Mouse (Mus musculus) MN1 (cell line): Measurements from ENCODE around the gene Fam32a.
A peak's percentile ranks its signal among the peaks of the same experiment; 100 is the strongest.

Experiments used
- DNase-seq: peaks from one replicate; pipeline ENCODE4 v3.0.0-alpha.2; 2016; ENCODE audit warnings: low spot score

Gene Fam32a

GRCm38 (mm10) chr8:72219541-72220363 lies at the start of gene Fam32a:
Gene Fam32a (plus strand): TSS chr8:72219730.
- DNase-seq = peak; percentile 99

- peak; percentile 83 for DNase-seq
Measured at GRCm38 (mm10) chr8:72177346-72177925, 42.1 kb upstream of the Fam32a start.

DNA sequence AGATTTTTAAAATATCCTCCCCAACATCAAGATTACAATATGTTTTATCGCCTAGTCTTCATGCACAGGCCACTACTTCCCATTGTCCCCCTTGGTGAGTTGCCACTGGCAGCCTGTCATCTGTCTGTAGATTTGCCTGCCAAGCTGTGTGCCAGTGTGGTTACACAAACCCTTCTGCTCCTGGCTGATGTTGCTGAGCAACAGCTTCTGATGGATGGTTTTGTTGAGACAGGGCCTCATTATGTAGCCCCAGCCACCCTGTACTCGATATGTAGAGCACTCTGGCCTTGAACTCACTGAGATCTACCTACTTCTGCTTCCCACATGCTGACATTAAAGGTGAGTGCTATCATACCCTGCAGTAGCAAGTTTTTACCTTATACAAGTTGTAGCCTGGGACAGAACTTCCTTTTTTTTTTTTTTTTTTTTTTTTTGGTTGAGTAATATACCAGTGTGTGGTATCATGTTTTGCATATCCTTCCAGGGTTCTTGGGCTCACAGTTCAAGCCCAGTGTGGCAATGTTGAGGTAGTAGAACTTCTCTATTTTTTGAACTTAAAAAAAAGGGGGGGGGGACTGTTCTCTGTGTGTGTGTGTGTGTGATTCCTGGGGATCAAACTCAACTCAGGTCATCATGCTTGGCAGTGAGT lies 35.9 kb upstream of the Fam32a start:
- DNase-seq = no peak

DNA sequence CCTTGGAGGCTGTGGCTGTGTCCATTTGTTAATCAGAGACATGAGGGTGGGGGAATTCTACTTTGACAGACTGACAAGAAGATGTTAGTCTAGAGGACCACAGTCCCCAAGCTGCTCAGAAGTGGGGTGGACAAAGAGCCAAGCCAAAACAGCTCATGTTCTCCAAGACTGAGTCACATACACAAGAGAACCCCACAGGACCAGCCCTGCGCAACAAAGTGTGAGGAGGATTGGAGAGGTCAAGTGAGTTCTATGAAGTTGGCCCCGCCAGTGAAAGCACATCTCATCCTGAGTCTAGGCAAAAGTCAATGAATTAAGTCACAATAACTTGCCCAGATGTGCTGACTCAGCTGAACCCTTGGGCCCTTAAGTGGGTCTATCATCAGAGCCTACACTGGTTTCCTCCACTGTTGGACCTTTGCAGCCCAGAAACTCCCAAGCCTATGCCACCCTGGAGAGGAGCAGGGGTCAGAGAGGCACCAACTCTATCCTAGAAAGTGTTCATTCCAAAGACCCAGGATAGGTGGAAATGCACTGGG lies 31.7 kb upstream of the Fam32a start:
- DNase-seq = no peak

GRCm38 (mm10) chr8:72189417-72190214 lies 29.9 kb upstream of the Fam32a start, which contains the start of gene Hsh2d:
Gene Hsh2d (plus strand): TSS chr8:72189638.
- no peak for DNase-seq

DNA sequence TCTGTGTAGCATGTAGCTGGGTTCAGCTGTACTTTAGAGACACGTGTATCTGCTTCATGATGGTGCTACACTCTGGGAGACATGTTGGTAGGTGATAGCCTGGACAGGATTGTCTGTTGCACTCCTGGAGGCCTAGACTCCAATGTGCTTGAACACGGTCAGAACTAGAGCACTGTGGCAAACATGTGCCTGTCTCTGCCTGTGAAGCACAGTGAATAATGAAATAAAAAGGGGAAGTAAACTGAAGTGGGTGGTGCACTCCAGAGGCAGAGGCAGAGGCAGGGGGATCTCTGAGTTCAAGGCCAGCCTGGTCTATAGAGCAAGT lies 29.4 kb upstream of the Fam32a start:
- DNase-seq = no peak

DNA sequence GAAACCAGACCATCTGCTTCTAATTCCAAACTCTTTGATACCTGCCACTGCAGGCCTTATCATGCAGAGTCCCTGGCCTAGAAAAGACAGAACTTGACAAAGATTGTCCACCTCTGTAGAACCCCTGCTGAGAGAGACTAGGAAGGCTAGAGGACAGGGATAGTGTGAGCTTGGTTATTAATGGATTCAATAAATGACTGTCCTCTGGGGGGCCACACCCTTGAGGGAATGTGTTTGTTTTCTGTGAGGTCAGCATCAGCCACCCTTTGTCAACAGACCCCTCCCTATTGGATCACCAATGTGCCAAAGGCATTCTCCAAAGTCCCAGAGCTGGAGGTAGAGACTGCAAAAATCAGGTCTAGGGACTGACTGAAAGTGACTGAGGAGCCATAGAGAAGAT lies 27.5 kb upstream of the Fam32a start:
- no peak for DNase-seq

DNA sequence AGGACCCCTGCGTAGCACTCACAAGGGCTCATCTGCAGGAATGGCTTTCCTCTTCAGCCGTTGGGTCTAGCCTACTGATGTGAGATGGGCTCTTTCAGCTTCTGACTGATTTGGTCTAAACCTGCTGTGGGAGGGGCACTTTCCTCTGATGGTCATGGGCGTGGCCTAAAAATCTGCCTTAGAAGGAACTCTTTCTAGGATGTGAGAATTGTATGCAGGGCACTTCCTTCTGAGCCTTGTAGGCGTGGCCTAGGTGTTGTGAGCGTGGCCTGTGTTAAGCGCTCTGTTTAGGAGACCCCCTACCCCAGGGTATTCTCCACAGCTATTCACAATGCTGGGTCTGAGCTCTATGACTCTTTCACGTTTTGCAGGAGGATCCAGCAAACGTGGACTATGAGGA lies 21.5 kb upstream of the Fam32a start:
- no peak for DNase-seq

DNA sequence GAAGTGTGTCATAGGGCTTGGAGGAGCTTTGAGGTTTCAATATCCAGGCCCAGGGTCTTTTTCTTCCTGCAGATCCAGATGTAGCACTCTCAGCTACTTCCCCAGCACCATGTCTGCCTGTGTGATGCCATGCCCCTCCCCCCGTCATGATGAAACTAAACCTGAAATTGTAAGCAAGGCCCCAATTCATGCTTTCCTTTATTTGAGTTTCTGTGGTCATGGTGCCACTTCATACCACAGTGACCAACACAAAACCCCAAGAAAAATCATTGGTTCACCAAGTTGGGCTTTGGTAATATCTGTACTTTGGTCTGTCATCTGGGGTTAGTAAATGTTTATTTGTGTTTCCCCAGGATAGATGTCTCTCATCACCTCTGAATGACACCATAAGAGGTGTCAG lies 10.9 kb upstream of the Fam32a start:
- no peak for DNase-seq

DNA sequence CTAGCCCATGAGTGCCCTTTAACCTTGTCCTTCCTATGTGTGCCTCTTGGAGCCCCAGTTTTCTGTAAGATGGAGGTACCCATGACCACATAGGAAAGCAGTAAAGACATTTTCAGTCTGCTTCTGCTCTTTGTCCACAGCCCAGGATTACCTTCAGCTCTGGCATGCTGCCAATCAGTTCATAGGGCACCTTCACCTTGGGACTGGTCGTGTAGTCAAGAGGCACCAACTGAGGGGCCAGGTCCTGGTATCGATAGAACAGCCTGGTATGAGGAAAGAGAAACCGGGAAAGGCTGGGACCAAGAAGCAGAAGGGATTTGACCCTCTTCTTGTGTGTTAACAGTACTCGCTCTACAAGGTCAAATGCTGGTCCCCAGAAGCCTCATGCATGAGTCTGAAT lies 9.3 kb upstream of the Fam32a start:
- no peak for DNase-seq

DNA sequence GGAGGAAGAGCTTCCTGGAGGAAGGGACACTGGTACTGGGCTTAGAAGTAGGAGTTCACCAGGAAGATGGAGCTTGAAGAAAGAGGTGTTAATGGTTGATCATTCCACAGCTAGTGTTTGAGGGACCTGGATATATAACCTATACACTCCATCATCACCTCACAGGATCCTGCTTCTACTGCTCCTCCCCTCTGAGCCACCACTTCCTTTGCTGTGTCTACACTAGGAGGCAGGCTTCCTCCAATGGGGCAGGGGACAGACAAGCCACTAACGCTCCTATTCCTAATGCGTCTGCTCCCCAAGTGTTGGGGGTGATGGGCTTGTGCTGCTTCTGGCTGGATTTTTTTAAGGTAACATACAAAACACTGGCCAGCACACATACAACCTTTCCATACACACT lies 8.8 kb upstream of the Fam32a start:
- DNase-seq = no peak

- DNase-seq = no peak
Measured at GRCm38 (mm10) chr8:72211846-72212245, 7.7 kb upstream of the Fam32a start.

- DNase-seq = no peak
Measured at GRCm38 (mm10) chr8:72212751-72213150, 6.8 kb upstream of the Fam32a start, which contains the start of gene Cib3. Gene Cib3 (minus strand): TSS chr8:72212837.

DNA sequence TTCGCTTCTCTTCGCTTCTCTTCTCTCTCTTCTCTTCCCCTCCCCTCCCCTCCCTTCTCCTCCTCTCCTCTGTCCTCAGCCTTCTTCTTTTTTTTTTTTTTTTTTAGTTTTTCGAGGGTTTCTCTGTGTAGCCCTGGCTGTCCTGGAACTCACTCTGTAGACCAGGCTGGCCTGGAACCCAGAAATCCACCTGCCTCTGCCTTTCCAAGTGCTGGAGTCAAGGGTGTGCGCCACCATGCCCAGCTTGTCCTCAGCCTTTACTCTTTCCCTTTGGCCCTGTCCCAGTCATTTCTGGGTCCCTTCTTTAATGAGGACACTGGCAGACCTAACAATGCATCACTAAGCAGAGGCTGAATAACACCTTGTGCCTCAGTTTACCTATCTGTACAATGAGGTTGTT lies 6.0 kb upstream of the Fam32a start, which contains the start of gene Gm11034:
Gene Gm11034 (minus strand): TSS at position 101 of the 400 bp plus-strand sequence.
- DNase-seq = no peak

DNA sequence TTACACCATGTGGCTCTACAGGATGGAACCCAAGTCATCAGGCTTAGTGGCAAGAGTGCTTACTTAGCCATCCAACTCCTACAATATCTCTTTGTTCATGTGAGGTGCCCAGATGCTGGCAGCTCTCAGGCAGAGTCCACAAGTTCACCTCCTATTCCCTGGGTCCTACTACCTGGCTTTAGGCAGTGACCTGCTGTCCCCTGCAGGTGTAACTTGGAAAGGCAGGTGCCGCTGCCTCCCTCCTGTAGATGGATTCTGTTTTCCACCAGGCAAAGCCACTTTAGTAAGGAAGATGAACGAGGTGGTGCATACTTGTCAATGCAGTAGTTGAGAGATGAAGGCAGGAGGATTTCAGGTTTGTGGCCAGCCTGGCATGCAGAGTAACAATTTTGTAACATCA lies 4.5 kb upstream of the Fam32a start:
- DNase-seq = no peak

- no peak for DNase-seq
Measured at GRCm38 (mm10) chr8:72215871-72216270, 3.7 kb upstream of the Fam32a start.

DNA sequence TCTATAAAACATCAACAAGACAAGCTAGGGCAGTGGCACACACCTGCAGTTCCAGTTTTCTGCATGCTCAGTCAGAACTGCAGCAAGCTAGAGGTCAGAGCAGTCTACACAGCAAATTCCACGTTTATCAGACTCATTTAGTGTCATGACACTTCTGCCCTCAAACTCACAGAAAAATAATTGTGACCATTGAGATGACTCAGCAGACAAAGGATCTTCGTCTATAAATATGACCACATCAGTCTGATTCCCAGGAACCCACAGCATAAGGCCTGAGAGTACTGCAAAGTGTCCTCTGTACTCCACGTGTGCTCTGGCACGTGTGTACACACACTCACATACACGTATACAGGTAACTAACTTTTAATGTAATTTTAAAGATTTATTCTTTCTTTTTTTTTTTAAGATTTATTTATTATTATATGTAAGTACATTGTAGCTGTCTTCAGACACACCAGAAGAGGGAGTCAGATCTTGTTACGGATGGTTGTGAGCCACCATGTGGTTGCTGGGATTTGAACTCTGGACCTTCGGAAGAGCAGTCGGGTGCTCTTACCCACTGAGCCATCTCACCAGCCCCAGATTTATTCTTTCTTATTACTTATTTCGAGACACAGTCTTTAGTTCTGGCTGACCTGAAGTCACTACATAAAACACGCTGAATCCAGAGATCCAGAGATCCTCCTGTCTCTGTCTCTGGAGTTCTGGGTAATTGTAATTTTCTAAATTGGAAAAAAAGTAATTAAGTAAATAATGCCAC lies 569 bp upstream of the Fam32a start:
- peak; percentile 35 for DNase-seq

- peak; percentile 38 for DNase-seq
Measured at GRCm38 (mm10) chr8:72220758-72221157, 1.2 kb downstream of the Fam32a start.

GRCm38 (mm10) chr8:72222656-72223055 lies 3.1 kb downstream of the Fam32a start:
- DNase-seq = peak; percentile 51

- peak; percentile 100 for DNase-seq
Measured at GRCm38 (mm10) chr8:72239499-72240402, 20.2 kb downstream of the Fam32a start, which contains the start of gene Ap1m1. Gene Ap1m1 (plus strand): TSS chr8:72240018.
